Mouse (Mus musculus): ENCODE data around the gene Ndst2.

DNA sequence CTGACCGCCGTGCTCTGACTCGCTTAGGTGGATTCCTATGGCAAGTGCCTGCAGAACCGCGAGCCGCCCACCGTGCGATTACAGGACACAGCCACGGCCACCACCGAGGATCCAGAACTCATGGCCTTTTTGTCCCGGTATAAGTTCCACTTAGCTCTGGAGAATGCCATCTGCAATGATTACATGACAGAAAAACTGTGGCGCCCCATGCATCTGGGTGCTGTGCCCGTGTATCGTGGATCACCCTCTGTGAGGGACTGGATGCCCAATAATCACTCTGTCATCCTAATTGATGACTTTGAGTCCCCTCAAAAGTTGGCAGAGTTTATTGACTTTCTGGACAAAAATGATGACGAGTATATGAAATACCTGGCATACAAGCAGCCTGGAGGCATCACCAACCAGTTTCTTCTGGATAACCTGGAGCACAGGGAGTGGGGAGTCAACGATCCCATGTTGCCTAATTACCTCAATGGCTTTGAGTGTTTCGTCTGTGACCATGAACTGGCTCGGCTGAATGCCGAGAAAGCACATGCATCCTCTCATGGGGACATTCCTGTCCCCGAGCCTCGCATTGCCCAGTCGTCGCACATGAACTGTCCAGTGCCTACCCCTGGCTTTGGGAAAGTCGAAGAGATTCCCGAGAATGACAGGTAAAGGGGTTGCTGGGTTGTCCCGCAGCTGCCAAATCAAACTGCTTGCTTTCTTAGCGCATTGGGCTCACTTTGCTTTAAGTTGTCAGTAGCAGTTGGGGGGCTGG lies 38.4 kb downstream of the Ndst2 start:
- TF ChIP-seq POLR2A (IDR thresholded peaks at IDR 0.05; ENCODE audit: borderline replicate concordance, extremely low read depth, insufficient read depth, insufficient read length, poor library complexity, severe bottlenecking): no peak
- TF ChIP-seq CTCF (IDR thresholded peaks at IDR 0.05; ENCODE audit: borderline replicate concordance, extremely low read depth, insufficient read depth, insufficient read length): no peak

All from brain, embryonic 14.5 days (tissue).